Mouse (Mus musculus) NIH3T3 (cell line): Measurements from ENCODE around the gene Fhl3.

Source experiments
- DNase-seq: peaks from one replicate; pipeline ENCODE4 v3.0.0-alpha.2; 2012; ENCODE audit warnings: low read depth

The Fhl3 gene

DNA sequence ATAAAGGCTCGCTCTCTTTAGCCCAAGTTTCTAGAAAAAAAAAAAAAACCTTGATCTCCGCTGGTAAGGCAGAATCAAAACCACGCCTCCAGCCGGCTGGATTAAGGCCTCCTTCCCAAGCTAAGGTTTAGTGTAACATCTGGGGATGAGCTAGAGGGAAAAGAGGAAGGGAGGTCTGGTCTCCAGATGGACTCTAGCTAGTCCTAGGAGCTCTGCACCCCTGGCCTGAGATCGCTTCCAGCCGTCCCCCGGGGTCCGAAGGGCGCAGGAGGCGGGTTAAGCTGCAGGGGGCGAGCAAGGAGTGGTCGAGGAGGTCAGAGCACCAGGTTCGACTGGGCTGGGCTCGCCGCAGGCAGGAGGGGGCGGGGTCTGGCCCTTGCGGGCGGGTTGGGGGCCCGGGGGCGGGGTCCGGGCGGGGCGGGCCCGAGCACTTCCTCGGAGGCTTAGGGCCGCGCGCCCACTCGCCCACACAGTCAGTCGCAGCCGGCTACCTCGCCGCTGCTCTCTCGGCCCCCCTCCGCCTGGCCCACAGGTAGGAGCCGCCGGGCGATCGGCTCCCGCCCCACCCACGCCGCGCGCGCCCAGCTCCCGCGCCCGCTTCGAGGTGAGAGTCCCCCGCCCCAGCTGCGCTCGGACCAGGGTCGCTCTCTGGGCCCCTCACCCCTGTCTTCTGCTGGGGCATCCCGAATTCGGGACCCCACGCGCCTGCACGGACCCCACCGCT is at the start of gene Fhl3:
Gene Fhl3, plus strand, starts transcription at position 454 of the 724 bp plus-strand sequence.
- DNase-seq: peak; percentile 94

DNA sequence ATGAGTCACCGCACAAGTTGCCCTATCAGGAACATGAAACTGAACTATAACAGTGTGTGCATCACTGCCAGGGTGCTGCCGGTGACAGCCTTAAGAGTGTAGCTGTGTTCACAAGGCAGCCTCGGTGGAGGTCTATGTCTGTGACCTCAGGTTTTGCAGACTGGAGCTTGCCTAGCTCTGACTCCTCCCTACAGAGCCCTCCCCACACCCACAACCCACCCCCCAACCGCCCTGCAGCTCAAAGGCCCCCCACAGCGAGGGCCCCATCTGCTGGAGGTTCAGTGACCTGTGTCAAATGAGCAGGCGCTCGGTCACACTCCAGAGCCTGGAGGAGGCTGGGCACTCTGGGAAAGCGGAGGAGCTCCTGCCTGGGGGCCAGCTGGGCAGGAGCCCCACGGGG is 47.6 kb upstream of the Fhl3 start:
- peak; percentile 57 for DNase-seq

DNA sequence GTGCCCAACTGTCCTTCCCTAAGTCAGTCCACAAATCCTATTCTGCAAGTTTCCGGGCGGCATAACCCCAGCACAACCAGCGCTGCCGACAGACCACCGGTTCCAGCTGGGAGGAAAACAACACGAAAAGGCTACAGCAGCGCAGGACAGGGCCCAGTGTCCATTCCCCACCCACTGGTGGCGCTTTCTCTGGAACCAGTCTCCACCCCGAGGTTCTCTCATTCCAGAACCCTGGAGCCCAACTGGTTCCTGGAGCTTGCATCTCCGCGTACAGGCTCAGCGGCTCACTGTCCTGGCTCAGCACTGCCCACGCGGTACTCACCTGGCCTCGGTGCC is 44.0 kb upstream of the Fhl3 start, which contains the start of gene Pou3f1:
Gene Pou3f1, plus strand, starts transcription at position 290 of the 336 bp plus-strand sequence.
- no peak for DNase-seq

DNA sequence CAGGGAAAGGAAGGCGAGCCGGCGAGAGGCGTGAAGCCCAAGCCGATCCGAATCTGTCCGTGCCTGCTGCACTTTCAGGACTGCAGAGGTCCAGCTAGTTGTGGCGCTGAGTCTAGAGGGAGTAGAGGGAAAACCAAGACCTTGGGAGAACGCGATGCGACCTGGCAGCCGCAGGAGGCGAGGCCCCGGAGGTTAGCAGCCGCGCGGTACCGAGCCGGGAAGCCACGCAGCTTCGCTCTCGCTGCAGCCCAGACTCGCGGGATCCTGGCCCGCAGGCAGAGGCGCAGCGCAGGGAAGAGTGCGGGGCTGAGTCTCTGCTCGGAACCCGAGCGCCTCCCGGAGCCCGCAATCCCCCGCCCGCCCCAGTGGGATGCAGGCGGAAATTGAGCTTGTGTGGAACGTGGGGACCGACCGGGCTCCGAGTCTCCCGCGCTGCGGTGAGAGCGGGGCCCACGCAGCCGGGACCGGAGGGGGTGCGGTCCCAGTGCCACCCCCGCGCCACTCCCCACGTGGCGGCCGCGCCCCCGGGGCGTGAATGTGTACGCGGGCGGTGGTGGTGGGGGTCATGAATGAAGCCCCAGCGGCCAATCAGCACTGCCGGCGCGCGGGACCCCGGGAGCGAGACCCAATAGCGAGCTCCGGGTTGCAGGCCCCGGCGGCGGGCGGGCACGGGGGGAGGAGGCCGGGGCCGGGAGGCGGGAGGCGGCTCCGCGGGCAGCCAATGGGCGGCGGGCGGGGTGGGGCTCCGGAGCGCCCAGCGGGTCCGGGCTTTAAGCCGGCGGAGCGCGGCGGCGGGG is 43.4 kb upstream of the Fhl3 start:
- DNase-seq: no peak

DNA sequence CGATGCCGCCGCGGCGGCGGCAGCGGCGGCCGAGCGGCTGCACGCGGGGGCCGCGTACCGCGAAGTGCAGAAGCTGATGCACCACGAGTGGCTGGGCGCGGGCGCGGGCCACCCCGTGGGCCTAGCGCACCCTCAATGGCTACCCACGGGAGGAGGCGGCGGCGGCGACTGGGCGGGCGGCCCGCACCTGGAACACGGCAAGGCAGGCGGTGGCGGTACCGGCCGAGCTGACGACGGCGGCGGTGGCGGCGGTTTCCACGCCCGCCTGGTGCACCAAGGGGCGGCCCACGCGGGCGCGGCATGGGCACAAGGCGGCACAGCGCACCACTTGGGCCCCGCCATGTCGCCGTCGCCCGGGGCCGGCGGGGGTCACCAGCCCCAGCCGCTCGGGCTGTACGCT is 42.7 kb upstream of the Fhl3 start:
- no peak for DNase-seq

DNA sequence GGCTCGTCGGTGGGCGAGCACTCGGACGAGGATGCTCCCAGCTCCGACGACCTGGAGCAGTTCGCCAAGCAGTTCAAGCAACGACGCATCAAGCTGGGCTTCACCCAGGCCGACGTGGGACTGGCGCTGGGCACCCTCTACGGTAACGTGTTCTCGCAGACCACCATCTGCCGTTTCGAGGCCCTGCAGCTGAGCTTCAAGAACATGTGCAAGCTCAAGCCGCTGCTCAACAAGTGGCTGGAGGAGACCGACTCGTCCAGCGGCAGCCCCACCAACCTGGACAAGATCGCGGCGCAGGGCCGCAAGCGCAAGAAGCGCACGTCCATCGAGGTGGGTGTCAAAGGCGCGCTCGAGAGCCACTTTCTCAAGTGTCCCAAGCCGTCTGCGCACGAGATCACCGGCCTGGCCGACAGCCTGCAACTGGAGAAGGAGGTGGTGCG is 42.1 kb upstream of the Fhl3 start:
- no peak for DNase-seq

DNA sequence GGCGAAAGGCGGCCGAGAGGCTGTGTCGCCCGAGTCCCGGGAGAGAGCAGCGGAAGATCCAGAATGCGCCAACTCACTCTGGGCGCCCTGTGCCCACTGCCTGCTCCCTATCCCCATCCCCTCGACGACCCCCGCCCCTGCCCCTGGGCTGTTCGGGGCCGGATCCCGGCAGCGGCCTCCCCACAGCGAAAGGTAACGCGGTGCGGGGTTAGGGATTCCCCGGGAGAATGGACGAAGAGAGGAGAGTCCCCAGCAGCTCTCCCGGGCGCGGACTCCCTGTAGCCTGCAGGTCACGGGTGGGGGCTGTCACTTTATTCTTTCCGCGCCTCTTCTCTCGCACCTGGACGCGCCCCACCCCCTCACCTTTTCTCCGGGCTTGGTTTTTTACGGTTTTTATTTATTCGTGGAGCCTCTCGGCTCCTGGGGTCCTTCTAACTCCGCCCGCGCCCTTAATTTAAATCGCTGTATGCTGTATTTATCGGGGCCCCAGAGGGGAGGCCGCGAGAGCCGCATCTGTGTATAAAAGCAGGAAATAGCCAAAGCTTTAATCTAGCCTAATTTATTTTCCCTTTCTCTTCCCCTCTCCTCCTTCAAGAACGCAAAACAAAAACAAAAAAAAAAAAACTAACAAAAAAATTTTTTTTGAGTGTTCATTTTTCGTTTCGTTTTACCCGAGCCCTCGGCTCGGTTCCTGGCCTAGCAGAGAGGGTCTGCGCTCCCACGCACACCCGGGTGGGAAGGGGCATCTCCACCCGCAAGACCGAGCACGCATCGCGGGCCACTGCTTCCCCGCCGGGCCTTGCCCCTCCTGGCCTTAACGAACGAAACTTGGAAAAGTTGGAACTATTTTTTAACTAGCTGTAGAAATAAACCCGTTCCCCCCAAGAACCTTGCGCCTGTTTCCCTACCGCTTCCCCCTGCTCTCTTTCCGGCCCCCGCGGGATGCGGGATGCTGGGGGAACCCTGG is 41.0 kb upstream of the Fhl3 start:
- DNase-seq: no peak

DNA sequence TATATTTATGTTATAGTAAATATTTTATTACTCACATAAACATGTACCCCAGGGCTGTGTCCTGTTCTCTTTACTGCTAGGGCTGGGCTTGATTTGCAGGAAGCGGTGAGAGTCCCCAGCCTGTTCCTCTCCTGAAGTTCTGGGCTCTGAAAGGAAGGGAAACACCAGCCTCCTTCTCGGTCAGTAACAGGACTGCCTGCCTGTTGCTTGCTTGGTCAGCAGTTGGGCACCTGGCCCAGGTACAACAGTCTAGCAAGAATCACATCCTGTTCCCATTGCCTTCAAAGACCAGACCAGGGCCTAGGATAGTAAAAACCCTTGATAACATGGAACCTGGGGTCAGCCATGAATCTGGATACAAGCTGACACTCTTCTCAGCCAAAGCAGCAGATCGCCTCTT is 39.9 kb upstream of the Fhl3 start:
- no peak for DNase-seq

DNA sequence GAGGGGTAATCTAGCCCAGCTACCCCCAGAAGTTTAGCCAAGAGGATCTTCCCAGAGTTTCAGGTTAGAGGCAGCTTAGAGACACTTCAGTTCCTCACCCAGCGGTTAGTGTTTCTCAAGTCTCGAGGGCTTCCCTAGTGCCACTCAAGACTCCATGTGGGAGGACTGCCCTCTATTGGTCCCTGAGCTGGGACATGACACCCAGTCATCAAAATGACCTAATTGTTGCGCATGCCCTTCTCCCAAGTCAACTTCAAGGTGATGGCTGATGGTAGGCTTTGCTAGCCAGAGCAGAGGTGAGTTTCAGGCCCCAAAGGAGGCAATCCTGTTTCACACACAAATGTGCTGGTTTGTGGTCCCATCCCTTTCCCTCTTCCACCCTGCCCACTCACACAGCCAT is 37.5 kb upstream of the Fhl3 start:
- DNase-seq: peak; percentile 34

DNA sequence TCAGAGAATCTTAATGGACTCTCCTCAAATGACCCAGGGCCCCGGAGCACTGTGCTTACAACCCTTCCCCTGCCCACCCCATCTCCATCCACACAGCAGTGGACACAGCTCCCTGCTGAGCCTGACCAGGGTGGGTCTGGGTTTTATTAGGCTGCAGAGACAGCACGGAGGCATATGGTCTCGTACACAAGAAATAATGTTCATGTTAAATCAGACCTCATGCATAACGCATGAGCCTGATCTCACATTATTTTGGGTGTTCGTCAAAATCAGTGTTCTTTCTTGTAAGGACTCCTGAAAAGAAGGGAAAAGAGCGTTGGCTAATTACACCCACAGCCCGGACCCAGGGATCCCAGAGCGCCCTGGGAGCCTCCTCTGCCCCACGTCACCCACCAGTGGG is 36.3 kb upstream of the Fhl3 start:
- DNase-seq: no peak

DNA sequence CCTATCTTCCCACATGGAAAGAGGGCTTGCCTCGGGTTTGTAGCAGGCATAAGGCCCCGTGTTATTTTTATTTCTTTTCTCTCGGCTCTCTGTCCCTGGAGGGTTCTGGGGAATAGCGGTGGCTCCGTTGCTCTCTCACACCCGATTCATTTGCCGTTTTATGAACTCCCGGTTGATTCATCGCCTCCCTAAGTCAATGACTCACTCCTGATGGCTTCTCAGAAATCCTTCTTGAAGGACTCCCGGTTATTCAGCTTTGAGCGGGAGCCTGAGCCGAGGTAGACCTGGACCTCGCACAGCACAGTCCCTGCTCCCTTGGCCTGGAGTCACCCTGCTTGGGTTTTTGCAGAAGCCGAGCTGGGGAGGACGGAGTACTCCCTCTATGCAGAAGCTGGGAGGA is 35.9 kb upstream of the Fhl3 start:
- DNase-seq: peak; percentile 67

DNA sequence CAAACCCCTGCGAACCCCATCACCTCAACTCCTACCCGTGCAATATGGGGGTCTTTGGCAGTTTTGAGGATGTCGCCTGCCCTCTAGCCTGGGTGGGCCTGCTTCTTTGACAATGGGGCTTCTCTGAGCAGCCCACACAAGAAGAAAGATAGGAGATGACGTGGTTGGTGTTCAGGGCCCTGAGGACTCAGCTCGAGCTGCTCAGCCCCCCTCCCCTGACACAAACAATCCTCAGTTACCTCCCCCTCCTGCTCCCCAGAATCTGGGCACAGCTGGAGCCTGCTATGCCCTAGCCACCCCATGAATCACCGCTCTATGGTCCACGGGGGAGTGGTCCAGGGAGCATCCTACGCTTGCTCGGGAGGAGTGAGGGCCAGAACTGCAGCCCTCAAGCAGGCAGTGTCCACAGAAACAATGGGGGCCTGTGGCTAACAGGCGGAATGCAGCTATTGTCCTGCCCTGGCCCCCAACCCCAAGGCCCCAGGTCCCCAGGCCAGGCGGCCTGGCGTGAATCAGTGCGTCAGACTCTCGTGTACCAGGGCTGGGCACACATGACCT is 32.9 kb upstream of the Fhl3 start:
- DNase-seq: no peak

DNA sequence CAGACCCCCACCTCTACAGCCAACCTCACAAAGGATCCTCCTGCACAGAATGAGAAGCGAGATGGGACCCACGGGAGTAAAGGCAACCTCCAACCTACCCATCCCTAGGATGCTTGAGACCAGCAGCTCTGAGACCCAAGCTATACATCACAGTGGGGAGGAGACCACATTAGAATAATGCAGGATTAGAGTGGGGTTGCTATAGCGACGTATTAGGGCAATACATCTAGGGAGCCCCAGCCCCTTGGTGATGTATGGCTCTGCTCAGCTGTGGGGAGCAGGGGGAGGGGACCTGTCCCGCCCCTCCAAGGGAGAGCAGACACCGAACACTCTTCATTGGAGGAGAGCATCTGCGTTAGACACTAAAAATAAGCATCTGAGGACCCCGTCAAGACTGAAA is 32.4 kb upstream of the Fhl3 start:
- no peak for DNase-seq

DNA sequence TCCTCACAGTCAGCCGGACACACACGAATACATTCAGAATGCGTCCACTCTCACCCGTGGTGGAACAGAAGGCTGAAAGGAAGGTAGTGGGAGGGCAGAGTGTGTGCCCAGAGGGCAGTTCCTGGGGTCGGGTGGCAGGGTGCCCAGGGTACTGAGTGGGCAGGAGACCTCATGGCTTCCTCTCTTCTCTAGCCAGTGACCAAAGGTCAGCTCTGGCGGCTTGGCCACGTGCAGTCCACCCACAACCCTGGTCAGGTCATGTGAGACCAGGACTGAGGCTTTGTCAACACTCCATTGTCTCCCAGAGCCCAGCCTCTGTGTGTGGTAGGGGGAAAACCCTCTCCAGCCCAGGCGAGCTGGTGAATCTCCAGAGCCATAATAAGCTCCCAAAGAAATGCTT is 30.3 kb upstream of the Fhl3 start:
- no peak for DNase-seq

DNA sequence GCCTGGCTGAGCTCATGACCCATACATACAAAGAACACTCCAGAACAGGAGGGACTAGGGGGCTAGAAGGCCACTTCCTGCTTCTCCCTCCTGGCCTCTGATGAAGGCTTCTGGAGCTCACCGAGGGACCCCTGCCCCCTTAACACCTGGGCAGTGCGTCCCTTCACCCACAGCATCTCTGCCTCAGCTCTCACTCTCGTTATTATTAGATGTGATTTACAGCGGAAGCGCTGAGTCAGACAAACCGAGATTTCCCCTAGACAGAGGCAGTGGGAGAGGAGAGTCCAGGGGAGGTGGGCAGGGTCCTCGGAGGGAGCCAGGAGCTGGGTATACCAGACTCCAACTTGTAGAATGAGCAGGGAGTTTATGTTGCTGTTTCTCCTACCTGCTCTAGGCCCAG is 28.9 kb upstream of the Fhl3 start:
- no peak for DNase-seq

DNA sequence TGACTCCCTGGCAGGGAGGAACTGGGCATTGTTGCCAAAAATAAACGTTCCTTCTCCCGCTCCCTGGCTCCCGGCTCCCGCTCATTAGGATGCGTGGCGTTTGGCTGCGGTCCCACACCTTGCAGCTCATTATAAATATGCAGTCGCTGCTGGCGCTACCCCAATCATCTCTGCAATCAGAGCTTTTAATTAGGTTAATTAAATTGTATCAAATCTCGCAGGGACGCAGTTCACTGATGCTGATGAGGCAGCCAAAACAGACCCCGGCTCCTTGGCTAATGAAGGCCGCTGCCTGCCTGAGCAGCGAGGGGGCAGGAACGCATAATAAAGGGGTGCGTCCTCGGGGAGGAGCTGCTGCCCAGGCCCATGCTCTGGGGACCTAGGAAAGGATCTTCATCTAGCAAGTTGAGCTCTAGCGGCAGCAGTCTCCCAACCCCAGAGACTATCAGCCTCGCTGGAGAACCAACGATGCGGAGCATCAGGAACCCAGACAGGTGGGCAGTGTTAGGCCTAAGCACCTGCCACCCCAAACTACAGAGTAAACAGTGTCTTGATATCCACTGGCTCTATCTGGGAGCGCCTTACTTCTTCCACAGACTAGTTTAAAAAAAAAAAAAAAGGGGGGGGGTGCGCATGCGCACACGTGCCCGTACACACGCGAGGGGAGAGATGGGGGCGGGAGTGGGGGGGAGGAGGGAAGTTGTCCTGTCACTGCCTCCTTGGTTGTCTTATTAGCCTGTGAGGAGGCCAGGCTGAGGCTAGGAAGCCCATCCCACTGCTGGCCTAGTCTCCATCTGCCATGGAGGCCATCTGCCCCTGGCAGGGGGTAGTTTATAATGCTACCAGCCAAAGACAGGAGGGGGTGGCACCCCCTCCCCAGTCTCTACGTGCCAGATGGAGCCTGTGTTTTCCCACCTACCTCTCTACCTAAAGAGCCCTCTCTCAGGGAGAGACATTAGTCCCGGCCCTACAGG is 27.9 kb upstream of the Fhl3 start:
- no peak for DNase-seq

DNA sequence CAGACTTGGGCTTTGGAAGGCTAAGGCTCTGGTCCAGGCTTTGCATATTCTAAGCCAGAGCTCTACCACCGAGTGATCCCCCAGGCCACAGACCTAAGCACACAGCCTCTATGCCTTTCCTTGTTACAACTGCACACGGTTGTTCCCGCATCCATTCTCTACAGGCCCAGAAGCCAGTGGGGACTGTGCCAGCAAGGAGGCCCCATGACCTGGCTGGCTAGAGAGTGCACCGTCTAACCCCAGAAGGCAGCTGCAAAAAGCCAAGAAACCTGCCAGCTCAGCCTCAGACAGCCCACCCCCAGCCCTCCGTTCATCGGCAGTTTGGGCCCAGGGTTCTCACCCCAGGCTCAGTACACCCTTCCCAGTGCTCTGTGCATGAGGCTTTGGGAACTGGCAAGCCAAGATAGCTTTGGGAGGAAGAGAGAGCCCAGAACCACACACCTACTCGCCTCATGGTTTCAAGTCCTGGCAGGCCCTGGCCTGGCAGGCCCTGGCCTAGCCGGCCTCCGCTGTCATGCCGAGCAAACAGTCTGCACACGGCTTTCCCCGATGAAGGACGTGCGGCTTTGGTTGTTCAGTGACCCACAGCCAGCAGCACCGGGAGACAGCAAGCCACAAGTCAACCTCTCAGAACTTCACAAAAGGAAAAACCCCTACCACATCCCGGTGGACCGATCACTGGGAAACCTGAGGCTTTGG is 26.0 kb upstream of the Fhl3 start:
- DNase-seq: no peak

DNA sequence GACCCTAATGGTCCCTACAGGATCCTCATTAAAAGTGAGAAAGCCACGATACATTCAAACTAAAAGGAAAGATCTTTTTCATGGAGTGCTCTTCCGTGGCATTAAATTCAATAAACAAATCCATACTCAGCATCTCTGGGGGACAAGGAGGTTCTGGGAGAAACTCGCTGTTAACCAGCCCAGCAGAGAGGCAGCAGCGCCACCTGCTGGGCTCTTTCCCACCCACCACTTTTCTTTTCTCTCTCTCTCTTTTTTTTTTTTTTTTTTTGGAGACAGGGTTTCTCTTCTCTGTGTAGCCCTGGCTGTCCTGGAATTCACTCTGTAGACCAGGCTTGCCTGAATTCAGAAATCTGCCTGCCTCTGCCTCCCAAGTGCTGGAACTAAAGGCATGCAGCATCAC is 25.5 kb upstream of the Fhl3 start:
- DNase-seq: peak; percentile 96

DNA sequence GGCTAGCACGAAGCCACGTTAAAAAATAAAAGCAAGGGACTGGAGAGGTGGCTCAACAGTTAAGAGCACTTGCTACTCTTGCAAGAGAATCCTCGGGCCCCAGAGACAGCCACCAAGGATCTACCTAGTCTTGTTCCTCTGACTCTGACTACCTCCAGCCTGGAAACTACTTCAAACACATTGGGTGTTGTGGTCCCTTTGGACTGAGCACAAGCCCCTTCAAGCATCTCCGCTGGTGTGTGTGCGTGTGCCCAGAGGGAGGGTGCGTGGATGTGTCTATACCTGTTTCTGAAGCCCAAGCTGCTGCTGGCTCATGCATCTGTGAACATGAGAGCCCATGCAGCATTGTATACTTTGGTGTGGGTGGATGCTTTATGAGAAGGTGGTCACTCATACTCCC is 24.5 kb upstream of the Fhl3 start:
- no peak for DNase-seq

DNA sequence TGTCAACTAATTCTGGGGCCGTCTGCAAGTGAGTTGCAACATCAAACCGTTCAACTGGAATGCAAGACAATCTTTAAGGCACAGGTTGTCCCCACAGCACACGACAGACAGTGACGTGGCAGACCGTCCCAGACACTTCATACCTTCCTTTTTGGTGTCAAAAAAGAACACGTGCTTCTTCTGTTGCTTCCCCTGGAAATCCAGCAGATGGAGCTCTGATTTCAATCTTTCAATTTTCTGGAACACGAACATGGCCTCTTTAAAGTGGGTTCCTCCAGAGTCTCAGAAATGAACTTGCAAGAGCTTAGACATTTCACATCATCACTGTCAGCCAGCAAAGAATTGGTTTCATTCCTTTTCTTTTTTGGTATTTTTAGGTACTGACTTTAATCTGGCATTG is 18.2 kb upstream of the Fhl3 start:
- peak; percentile 79 for DNase-seq
